Mouse (Mus musculus) kidney, postnatal 4 days (tissue): ENCODE data around the gene Ccnl2.

Experiments used
- DNase-seq, 2 experiments: peaks; one replicate each; pipeline ENCODE4 v3.0.0; 2021; ENCODE audit warnings: mixed read lengths in 2 of 2

Gene Ccnl2

DNA sequence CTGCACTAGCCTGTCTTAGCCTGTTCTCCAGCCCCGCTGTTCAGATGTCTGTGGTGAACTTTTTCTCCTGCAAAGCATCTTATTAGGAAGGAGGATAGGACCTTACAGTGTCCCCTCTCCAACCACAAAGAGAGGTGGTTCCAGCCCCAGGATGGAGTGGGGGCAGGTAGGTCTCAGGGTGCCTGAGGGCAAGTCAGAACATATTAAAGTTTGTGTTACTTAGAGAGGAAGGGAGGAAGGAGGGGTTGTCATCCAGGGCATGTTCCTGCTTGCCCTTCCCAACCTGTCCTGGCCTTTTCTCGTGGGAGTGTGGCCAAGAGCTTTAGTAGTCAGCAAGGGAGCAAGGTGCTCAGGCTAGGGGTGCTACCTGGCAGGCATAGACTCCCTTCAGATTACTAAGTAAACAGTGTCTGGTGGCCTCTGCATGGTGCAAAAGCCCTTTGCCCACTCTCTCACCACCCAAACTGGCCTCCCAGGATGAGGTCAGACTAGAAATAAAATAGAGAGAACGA lies 21.6 kb upstream of the Ccnl2 start:
- peak in 1 of 2 experiments; percentile 26 for DNase-seq

DNA sequence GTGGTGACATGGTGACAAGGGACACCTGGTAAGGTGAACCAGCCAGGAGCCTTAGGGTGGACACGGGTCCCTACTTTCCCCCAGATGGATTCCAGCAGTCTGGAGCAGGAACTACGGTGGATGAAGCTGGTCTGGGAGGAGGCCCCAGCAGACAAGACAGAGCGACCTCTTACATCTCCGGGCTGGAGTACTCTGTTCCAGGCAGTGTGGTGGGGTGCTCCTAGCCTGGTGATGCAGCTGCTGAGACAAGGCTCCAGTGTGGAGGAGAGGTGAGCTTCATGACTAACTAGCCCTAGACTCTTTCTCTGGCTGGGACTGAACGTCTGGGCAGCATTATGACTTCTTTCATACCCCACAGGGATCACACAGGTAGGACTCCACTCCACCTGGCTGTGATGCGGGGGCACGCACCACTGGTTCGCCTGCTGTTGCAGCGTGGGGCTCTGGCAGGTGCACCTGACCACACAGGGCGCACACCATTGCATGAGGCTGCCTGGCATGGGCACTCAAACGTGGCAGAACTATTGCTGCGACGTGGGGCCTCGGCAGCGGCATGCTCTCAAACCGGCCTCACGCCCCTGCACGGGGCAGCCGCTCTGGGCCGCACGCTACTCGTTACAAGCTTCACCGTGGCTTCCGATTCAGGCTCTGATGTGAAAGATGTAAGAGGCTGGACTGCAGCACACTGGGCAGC lies 20.9 kb upstream of the Ccnl2 start:
- DNase-seq = peak; percentile 43 to 61

DNA sequence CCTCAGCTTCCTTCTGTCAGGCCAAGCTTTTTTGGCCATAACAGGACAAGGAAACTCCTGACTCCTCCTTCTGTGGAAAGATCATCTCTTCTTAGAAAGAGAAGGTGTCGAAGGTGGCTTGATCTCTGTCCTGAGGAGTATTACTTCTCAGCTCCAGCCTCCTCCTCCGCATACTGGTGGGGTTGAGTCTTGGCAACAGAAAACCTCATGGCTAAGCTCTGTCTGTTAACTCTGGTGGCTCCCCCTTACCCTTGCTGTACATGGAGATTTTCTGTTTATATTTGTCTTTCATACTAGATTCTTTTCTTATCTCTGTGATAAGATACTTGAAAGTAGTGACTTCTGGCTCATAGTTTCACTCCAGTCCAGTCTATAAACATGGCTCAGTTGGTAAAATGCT lies 18.6 kb upstream of the Ccnl2 start:
- no peak for DNase-seq

DNA sequence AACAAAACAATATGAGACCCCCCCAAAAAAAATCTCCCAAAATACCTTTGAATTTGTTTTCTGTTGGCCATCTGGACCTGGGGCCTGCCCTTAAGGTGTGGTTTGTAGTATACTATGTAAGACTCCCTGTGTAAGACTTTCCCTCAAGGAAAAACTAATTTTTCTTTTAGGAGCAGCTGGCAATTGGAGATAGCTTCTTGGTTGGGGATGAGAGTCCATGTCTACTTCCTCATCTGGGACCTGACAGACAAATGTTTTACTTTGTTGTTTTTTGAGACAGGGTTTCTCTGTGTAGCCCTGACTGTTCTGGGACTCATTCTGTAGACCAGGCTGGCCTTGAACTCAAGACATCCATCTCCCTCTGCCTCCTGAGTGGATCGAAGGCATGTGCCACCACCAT lies 10.2 kb upstream of the Ccnl2 start:
- no peak for DNase-seq

DNA sequence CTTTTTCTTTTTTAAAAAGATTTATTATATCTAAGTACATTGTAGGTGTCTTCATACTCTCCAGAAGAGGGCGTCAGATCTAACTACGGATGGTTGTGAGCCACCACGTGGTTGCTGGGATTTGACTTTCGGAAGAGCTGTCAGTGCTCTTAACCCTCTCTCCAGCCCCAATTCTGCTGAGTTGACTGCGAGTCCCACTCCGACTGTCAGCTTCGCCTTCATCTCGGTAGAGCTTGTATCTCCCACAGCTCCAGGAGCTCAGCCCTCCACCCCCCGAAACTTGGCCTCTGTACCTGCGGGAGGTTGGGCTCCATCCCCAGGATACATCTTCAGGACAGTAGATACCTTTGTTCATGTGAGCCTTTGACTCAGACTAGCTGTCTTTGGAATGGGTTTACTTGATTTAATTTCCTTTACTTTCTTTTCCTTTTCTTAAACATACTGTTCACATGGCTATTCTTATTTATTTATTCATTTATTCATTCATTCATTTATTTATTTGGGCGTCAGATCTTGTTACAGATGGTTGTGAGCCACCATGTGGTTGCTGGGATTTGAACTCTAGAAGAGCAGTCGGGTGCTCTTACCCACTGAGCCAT lies 9.4 kb upstream of the Ccnl2 start, which contains the start of gene Mrpl20:
Gene Mrpl20, plus strand, starts transcription at position 138 of the 599 bp plus-strand sequence.
- peak in 1 of 2 experiments; percentile 35 for DNase-seq

DNA sequence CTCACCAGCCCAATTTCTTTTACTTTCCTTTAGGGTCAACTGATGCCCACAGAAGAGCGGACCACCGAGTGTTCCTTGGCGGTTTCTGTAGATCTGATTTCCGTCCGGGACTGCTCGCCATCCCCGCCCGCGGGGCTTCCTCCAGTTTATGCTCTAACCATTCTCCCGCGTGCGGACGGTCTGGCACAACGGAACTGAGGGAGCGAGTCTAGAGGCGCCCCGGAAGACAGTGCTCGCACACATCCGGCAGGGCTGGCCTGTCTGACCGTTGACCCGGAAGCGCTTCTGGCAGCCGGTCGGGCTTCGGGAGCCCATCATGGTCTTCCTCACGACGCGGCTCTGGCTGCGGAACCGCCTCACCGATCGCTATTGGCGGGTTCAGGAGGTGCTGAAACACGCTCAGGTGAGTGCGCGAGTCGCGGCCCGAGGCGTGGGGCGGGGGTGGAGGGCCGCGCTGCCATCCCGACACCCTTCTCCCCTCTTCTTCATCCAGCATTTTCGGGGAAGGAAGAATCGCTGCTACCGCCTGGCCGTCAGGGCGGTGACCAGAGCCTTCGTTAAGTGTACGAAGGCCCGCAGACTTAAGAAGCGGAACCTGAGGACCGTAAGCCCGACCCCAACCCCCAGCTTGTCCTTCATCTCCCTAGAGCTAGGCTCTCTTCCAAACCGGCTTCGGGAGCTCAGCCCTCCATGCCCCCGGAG lies 8.8 kb upstream of the Ccnl2 start:
- DNase-seq = peak; percentile 98

DNA sequence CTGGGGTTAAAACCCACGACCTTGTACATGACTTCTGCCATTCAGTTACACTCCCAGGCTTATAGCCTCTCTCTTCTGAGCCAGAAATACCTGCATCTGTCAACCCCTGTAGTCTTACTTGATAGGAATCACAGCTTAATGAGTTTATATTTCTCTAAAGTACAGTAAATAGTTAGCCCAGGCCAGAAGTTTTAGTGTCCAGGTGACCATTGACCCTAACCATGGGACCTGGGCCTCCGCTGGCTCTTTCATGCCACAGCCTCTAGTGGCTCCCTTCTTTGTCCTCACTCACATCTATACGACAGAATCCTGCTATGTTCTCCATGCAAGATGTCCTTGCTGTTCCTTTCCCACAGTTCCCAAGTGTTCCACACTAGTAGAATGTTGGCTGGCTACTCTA lies 4.4 kb upstream of the Ccnl2 start:
- DNase-seq = no peak

DNA sequence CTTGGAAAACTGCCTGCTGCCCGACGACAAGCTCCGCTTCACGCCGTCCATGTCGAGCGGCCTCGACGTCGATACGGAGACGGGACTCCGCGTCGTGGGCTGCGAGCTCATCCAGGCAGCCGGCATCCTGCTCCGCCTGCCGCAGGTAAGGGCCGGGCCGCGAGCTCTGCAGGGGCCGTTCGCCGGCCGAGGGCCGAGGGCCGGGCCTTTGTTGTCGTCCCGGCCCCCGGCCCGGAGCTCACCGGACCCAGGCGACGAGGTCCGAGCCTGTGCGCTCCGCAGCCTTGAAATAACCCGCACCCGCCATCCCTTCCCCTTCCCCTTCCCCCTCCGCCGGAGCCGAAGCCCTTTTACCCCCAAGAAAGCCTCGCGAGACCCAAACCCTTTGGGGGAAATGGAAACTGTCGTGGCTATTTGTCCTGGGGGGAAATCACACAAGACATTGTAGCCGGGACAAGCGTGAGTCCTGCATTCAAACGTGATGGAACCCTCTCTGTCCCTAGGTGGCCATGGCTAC lies 434 bp downstream of the Ccnl2 start:
- peak; percentile 58 to 75 for DNase-seq

DNA sequence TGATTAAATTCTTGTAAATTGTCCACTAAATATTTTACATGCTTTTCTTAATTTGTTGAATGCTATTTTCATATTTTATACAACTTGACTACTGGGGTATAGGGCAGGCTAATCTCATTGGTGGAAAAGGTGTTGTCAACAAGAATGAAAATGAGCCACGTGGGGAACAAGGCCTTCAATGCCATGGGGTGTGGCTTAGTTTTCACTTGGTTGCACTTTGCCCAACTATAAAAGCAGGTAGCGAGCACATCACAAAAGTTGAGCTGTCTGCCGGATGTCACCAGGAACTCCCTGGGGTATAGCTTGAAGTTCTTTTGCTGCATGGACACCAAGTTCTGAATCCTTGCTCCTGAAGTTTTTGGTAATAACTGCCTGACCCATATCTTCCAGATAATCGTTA lies 5.2 kb downstream of the Ccnl2 start:
- no peak for DNase-seq

DNA sequence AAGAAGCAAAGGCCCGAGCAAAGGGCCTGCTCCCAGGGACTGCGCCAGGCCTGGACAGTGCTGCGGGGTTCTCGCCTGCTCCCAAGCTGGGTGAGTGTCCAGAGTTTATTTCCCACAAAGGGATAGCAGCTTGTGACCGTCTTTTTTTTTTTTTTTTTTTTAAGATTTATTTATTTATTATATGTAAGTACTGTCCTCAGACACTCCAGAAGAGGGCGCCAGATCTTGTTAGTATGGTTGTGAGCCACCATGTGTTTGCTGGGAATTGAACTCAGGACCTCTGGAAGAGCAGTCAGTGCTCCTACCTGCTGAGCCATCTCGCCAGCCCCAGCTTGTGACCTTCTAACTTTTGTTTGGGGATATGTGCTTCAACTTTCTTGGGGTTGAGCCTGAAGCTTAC lies 8.7 kb downstream of the Ccnl2 start:
- DNase-seq = peak; percentile 34 to 56

DNA sequence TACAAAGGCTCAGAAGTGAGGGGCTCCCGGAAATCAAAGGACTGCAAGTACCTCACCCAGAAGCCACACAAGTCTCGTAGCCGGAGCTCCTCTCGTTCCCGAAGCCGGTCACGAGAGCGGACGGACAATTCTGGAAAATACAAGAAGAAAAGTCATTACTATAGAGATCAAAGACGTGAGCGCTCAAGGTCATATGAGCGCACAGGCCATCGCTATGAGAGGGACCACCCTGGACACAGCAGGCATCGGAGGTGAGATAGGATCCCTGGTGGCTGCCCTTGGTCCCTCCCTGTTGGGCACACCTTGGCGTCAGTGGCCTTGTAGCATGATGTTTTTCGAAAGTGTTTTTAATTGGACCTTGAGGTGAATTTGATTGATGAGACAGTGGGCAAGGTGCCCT lies 11.2 kb downstream of the Ccnl2 start:
- DNase-seq = no peak

DNA sequence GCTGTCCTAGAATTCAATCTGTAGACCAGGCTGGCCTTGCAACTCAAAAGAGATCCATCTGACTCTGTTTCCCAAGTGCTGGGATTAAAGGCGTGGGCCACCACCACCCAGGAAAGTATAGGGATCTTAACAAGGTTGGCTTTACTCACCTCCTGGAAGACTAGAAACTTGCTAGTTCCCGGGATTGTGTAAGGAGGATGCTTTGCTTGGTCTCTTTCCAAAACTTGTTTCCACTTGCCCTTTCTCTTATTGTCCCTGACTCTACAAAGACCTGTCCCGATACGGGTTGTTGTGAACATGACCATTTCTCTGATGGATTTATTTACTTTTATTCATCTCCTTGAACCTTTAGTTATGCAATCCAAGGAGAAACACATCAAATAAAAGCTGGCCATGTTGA lies 17.6 kb downstream of the Ccnl2 start:
- no peak for DNase-seq

DNA sequence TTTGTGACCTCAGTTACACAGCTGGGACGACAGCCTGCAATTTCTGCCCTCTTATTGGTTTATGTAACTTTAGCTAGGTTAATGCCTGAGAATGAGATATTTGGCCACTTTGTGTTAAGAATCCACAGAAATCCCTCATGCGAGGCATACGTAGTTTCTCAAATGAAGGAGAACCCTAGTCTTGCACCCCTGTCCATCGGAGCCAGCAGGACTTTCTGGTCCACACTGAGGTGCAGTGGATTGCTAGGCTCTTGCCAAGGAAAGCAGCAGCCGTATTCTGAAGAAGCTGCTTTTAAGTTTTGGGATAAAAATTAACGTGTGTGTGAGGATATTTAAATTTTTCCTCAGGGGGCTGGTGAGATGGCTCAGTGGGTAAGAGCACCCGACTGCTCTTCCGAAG lies 18.3 kb downstream of the Ccnl2 start:
- no peak for DNase-seq

DNA sequence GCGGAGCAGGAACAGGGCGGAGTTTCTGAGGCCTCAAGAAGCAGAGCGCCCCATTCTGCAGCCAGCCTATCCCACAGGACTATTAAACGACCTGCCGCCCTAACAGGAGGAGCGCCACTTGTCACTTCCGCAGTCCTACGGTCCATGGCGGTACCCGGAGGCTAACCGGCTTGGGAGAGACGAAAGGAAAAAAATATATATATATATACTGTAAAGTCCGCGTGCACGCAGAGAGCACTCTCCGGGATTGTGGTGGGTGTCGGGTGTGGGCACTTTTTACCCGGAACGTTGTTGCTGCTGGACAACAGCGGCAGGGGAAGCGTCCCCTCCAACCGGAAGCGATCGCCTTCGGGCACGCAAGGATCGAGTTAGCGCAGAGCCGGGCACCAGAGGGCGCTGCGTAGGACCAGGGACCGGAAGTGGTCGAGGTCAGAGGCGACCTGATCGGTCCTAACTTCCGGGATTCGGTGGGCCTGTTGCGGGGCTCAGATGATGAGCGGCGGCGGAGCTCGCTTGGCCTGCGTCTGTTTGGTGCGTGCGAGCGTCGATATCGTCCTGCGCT lies 19.0 kb downstream of the Ccnl2 start, which contains the start of gene Aurkaip1:
Gene Aurkaip1, plus strand, starts transcription at position 68 of the 562 bp plus-strand sequence.
- DNase-seq = peak; percentile 98 to 99

DNA sequence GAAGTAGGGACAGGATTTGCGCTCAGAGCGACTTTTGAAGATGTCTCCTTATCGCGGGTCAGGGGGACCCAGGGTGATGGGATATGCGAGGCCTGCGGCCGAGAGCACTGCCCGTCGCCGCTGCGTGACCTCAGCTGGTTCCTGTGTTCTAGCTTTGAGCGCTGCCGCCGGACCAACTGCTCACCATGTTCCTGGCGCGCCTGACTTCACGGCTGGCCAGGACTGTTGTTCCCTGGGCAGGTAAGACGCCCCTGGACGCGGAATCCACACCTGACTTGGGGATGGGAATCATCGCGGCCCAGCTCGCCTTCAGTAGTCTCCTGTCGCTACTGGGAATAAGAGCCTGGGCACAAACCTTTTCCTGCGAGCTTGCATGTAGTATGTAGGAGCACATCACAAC lies 19.5 kb downstream of the Ccnl2 start:
- no peak for DNase-seq

DNA sequence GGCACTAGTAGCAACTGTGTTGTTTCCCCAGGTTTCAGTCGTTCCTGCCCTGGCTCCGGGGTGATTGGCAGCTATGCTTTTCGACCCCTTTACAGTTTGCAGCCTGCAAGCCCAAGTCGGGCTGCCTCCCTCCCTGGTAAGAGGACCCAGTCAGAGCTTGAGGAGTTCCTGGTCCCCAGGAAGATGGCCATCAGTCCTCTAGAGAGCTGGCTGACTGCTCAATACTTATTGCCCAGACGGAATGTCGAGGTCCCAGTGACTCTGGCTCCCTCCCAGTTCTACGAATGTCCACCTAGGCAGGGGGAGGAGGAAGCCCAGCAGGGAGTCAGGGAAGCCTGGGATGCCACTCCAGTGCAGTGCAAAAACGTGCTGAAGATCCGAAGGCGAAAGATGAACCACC lies 20.0 kb downstream of the Ccnl2 start:
- DNase-seq = no peak

DNA sequence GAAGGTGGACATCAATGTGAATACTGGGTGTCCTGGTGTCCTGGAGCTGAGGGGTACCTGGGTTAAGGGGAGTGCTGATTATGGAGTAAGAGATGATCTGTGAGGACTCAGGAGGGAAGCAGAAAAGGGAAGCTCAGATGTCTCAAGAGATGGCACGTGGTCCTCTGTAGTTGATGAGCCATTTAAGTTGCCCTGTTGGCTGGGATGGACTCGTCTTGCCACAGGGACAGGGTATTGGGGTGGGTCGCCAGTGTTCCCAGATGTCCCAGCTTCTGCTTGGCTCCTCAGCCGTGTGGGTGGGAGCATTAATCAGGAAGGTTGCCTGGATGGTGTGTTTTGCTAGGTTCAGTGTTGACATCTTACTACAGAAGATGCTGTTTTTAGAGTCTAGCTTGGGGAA lies 20.9 kb downstream of the Ccnl2 start:
- no peak for DNase-seq

DNA sequence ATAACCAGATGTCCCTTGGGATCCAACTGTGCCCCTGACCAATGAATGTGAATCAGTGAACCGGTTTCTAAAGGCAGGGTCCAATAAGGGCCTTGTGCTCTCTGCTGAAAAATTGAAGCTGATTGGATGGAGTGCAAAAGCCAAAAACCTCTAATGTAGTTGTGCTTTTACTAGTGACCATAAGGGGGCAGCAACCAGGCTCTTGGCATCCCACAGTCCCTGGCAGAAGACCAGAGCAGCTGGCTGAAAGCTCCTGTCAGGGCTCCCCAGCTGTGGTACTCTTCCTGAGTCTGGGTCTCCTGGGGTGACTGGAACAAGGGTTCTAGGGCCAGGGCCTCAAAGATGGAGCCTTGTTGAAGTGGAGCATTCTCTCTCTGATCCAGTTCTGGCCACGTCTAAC lies 21.5 kb downstream of the Ccnl2 start:
- peak; percentile 85 to 90 for DNase-seq

DNA sequence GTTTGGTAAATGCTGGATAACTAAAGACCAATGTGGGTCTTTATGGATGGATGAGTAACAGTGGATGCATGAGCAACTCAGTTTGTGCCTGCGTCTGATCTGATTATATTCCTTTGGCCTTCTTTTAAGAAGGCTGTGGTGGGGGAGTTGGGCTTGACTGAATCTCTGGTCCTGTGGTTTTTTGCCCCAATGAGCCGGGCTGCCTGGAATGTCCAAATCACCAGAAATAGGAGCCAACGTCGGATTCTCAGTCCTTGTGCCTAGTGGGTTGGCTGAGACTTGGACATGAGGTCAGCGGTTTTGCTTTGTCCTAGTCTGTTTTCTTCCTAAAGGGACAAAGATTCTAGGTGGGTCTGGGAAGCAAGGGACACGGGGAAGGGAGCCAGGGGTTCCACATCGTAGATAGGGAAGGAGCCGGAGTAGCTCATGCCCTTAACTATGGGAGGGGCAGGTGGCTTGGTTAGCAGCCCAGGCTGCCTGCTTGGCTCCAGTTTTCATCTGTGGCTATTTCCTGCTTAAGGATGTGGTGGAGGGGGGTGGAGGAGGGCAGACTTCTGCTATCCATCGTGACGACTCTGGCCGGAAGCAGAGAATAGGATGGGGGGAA lies 25.2 kb downstream of the Ccnl2 start:
- peak; percentile 34 to 61 for DNase-seq

DNA sequence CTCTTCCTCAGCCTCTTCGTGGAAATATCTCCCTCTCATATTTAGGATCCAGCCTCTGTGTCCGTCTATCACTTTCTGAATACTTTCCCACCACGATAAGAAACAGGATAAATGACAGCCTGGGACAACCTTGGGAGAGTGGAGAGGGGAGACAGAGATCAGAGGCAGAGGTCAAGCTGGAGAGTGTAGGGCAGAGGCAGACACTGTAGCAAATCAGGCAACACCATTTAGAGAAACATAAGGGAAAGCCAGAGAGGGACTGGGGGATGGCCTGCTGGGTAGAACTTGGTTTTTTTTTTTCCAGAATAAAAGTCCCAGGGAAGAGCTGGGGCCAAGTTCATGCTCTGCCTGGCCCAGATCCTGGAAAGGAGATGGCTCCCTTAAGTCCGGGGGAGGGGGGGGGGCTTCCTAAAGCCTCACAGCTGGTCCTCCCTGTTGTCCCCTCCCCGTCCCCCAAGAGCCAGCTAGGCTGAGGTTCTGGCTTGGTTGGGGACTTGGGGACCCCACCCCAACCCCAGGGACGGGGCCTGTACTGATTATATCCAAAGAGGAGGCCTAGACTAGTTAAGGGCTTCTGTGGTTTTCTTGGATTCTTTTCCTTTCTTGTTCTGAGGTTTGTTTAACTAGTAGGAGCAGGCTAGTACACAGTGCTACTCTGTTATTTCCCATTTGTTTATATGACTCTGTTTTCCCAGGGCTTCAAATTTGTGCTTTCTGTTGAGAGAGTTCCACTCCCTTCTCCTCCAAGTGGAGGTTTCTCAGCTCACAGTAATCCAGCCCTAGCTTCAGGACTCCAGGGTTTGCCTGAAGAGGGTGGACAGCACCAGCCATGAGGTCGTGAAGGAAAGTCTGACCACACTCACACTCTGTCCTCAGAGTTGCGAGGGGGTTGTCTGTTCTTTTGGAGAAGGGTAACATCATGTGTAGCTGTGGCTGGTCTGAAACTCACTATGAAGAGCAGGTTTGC lies 26.2 kb downstream of the Ccnl2 start:
- peak; percentile 50 to 63 for DNase-seq

DNA sequence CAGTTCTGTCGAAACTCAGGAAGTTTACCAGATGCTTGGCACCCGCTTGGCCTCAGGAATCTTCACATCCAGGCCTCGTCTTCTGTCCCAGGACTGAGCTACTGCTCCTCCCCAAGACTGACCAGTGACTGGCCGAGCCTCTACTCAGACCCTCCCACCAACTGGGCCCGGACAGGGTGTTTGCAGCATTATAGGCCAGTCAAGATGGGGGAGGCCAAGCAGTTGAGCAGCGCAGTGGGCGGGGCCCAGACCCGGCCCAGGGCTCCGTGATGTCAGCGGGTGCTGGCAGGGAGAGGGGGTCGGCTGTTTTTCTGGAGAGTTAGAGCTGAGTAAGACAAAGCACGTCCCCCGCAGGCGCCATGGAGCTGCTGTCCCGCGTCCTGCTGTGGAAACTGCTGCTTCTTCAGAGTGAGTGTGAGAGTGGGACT lies 27.2 kb downstream of the Ccnl2 start, which contains the start of gene Mxra8:
Gene Mxra8, plus strand, starts transcription at position 198 of the 428 bp plus-strand sequence.
- DNase-seq = peak; percentile 91 to 95
